Mouse (Mus musculus): ENCODE measurements around the gene Cdc37l1.

- TF ChIP-seq POLR2A (IDR thresholded peaks at IDR 0.05; ENCODE audit: borderline replicate concordance, extremely low read depth, low read depth, low read length) (no peak), CTCF (IDR thresholded peaks at IDR 0.05; ENCODE audit: insufficient read depth, low read length) (peak; percentile 47)
Measured at GRCm38 (mm10) chr19:29019647-29020046, 29.5 kb downstream of the Cdc37l1 start.
